Mouse (Mus musculus): ENCODE data around the gene Rad51d. TPM values are rescaled to one million over a fixed set of nuclear protein-coding genes. Genes with fewer than 3 reads are reported as not detected.
A peak's percentile ranks its signal among the peaks of the same experiment; 100 is the strongest.

Gene Rad51d
- polyA plus RNA-seq, 1 experiment from 2014 or later: 12.8 TPM

DNA sequence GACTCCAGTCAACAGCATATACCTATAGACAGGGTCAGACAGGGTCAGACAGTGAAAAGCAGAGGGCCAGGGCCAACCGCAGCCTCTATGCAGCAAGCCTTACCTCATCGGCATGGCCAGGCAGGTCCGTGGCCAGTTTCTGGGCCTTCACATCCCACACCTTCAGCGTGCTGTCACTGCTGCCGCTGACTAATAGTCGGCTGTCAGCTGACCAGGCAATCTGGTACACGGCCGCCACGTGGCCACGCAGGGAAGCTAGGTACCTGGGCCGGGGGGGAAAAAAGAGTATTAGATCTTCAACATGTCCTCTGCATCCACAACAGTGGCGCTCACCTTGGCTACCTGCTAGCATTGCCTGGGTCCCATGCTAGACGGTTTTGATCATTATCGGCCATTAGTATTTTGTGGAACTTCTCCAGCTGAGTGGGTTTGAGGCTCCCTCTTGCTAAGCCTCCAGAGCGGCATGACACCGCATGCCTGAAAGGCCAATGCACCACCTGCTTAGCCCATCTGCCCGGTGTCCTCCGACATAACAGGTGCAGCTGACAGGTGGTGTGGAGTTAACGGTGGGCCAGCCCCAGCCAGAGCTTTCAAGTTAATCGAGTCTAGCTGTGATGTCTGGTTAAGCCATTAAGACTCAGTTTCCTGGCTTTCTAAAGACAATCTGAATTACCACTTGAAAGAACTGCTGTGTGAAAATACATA, 11.3 kb upstream of the Rad51d start:
- no peak overlapping the region for H3K9ac ChIP-seq (ENCODE audit: low read length)
- no peak overlapping the region for H3K4me2 ChIP-seq (ENCODE audit: low read depth, low read length)
- H3K4me3 ChIP-seq (replicated peaks; ENCODE audit: low read length): no peak overlapping the region
- H3K9me3 ChIP-seq (replicated peaks; ENCODE audit: control insufficient read depth, low read length): no peaks in the 10 kb centered on the region
- ATAC-seq (ENCODE audit: insufficient read depth, low FRiP score): no peak
- WGBS: 92% methylated on average over 20 of the region's 20 CpGs
- H3K4me1 ChIP-seq (ENCODE audit: control insufficient read depth, insufficient read depth, low read length): no peaks in the 10 kb centered on the region
- H3K27ac ChIP-seq (ENCODE audit: low read length): no peak overlapping the region
- no peaks in the 10 kb centered on the region for H3K27me3 ChIP-seq (ENCODE audit: control insufficient read depth, insufficient read depth, low read length)
- H3K36me3 ChIP-seq (ENCODE audit: control insufficient read depth, insufficient read depth, low read length): peaks cover 13% of the 10 kb centered on the region

DNA sequence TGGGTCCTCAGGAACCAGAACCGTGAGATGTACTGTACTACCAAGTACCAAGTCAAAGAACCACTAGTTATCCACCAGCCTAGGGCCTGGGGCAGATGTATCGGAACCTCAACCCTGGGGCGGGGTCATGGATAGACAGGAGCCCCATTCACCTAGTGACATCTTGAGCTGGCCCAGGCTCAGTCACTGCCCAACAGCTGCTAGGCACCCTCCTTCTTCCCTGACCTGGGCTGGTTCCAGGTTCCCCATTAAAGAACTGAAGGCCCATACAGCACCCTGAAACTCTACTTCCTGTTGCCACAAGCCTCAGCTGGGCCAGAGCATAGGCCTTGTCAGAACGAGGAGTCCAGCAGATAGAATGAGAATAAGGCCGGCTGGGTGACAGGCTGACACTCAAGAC, 9.3 kb upstream of the Rad51d start:
- H3K27me3 ChIP-seq (ENCODE audit: control insufficient read depth, insufficient read depth, low read length): no peaks in the 10 kb centered on the region
- no peak for ATAC-seq (ENCODE audit: insufficient read depth, low FRiP score)
- H3K36me3 ChIP-seq (ENCODE audit: control insufficient read depth, insufficient read depth, low read length): peaks cover 12% of the 10 kb centered on the region
- no peaks in the 10 kb centered on the region for H3K9me3 ChIP-seq (replicated peaks; ENCODE audit: control insufficient read depth, low read length)
- no peak overlapping the region for H3K27ac ChIP-seq (ENCODE audit: low read length)
- 92% methylated on average over 5 of the region's 5 CpGs for WGBS
- H3K4me2 ChIP-seq (ENCODE audit: low read depth, low read length): no peak overlapping the region
- no peak overlapping the region for H3K9ac ChIP-seq (ENCODE audit: low read length)
- no peak overlapping the region for H3K4me3 ChIP-seq (replicated peaks; ENCODE audit: low read length)
- H3K4me1 ChIP-seq (ENCODE audit: control insufficient read depth, insufficient read depth, low read length): no peaks in the 10 kb centered on the region

DNA sequence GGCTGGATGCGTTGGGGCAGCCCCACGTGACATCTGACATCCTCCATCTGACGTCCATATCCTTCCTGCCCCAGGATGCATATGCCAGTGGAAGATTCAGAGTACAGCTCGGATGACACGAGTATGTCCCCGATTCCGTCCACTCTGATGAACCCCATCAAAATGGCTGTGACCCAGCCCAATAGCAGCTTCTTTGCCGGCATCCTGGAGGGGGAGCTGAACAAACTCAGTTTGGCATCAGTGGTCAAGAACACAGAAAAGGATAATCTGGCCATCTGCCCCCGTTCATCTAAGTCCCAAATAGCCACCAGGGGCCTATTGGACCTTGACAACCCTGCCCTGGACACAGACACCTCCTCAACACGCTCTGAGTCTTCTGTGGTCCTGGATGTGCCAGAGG, 7.1 kb upstream of the Rad51d start:
- Histone ChIP-seq H3K27ac (ENCODE audit: low read length) (no peak overlapping the region), H3K4me1 (ENCODE audit: control insufficient read depth, insufficient read depth, low read length) (no peaks in the 10 kb centered on the region), H3K4me2 (ENCODE audit: low read depth, low read length) (no peak overlapping the region), H3K9ac (ENCODE audit: low read length) (no peak overlapping the region), H3K9me3 (replicated peaks; ENCODE audit: control insufficient read depth, low read length) (no peaks in the 10 kb centered on the region), H3K27me3 (ENCODE audit: control insufficient read depth, insufficient read depth, low read length) (no peaks in the 10 kb centered on the region), H3K36me3 (ENCODE audit: control insufficient read depth, insufficient read depth, low read length) (peaks cover 8% of the 10 kb centered on the region), H3K4me3 (replicated peaks; ENCODE audit: low read length) (no peak overlapping the region)
- WGBS: 85% methylated on average over 10 of the region's 10 CpGs
- no peak for ATAC-seq (ENCODE audit: insufficient read depth, low FRiP score)

DNA sequence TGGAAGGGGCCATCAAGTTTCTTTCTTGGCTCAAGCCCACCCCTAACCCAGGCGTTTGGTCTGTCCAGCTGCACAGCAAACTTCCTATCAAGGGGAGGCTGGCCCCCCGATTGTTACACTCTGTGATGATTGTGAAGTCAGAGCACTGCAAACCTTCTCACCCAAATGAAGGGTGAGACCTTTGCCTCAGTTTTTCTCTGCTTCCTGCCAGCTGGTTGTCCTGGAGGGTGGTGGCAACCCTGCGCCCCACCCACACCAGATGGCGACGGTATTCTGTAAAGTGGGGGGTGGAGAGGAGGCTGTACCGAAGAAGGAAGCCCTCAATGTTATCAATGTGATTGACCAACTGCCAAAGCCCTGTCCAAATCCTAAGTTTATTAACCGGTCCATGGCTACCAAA, 1.5 kb upstream of the Rad51d start, which contains the start of gene Fndc8:
Gene Fndc8 (plus strand): TSS at position 189 of the 400 bp plus-strand sequence.
- 51% methylated on average over 7 of the region's 7 CpGs for WGBS
- Histone ChIP-seq H3K27ac (ENCODE audit: low read length) (no peak within 1 kb of the TSS), H3K27me3 (ENCODE audit: control insufficient read depth, insufficient read depth, low read length) (no peaks in the 10 kb centered on the region), H3K4me2 (ENCODE audit: low read depth, low read length) (no peak within 1 kb of the TSS), H3K4me3 (replicated peaks; ENCODE audit: low read length) (no peak within 1 kb of the TSS), H3K4me1 (ENCODE audit: control insufficient read depth, insufficient read depth, low read length) (peaks cover 14% of the 10 kb centered on the region), H3K36me3 (ENCODE audit: control insufficient read depth, insufficient read depth, low read length) (no peaks in the 10 kb centered on the region), H3K9ac (ENCODE audit: low read length) (peak within 1 kb of the TSS; percentile 35; the same call in 1 of the 2 replicates), H3K9me3 (replicated peaks; ENCODE audit: control insufficient read depth, low read length) (no peaks in the 10 kb centered on the region)
- ATAC-seq (ENCODE audit: insufficient read depth, low FRiP score): no peak

DNA sequence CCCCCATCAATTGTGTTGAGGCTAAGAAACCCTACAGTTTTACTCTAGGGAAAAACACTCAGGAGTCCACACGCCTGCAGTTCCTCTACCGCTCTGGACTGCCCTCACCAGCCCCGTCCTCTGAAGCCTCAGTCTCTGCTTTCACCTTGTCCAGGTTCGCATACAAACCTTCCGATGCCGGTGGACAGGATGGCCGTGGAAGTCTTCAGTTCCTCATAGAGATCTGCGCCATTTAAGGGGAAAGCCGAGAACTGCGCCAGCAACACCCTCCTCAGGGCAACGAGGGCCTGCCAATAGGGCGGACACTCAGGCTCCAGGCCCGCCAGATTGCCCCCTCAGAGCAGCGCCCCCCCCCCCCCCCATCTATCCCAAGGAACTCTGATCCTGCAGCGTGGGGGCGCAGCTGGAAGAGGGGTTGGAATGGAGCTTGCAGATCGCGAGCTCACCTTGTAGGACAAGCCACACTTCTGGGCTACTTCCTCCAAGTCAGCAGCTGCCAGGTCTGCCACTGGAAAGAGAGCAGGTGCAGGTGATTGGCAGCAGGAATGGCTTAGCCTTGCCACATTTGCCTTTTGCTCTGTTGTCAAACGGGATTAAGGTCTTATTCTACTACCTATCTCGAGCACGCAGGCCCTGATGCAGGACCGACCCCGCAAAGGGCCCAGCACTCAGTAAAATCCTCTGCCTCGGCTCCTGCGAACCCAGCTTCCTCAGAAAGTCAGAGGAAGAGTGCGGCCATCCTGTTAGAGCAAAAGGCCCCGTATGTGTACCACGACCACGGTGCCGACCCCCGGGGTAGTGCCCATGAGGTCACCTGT, 681 bp downstream of the Rad51d start:
- 4% methylated on average over 31 of the region's 31 CpGs for WGBS
- no peaks in the 10 kb centered on the region for H3K36me3 ChIP-seq (ENCODE audit: control insufficient read depth, insufficient read depth, low read length)
- H3K27ac ChIP-seq (ENCODE audit: low read length): peak overlapping the region; percentile 83
- H3K4me1 ChIP-seq (ENCODE audit: control insufficient read depth, insufficient read depth, low read length): peaks cover 14% of the 10 kb centered on the region
- no peaks in the 10 kb centered on the region for H3K27me3 ChIP-seq (ENCODE audit: control insufficient read depth, insufficient read depth, low read length)
- peak; percentile 61; the same call in 1 of the 2 replicates for ATAC-seq (ENCODE audit: insufficient read depth, low FRiP score)
- peak overlapping the region; percentile 76 for H3K4me3 ChIP-seq (replicated peaks; ENCODE audit: low read length)
- peak overlapping the region; percentile 93 for H3K4me2 ChIP-seq (ENCODE audit: low read depth, low read length)
- H3K9me3 ChIP-seq (replicated peaks; ENCODE audit: control insufficient read depth, low read length): no peaks in the 10 kb centered on the region
- H3K9ac ChIP-seq (ENCODE audit: low read length): peak overlapping the region; percentile 91

DNA sequence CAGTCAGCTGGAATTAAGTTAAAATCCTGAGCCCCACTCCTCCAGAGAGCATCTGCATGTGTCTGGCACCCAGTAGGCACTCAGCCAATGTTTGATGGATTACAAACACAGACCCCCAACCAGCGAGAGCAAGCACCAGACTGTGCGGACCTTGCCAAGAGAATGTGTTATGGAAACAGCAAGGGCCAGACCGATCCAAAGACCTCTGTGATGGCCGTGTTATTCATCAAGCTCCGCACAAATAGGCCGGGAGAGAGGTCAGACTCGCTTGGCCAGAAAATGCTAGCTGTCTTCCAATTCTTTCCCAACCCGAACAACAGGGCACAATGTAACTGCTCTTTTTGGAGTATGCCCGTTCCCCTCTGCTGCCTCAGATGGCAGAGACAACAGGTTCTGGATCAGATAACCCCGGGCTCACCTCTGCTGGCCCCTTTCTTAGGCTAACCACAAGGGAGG, 1.9 kb downstream of the Rad51d start:
- Histone ChIP-seq H3K4me3 (replicated peaks; ENCODE audit: low read length) (peak overlapping the region; percentile 76), H3K27me3 (ENCODE audit: control insufficient read depth, insufficient read depth, low read length) (no peaks in the 10 kb centered on the region), H3K4me1 (ENCODE audit: control insufficient read depth, insufficient read depth, low read length) (peaks cover 14% of the 10 kb centered on the region), H3K9me3 (replicated peaks; ENCODE audit: control insufficient read depth, low read length) (no peaks in the 10 kb centered on the region), H3K36me3 (ENCODE audit: control insufficient read depth, insufficient read depth, low read length) (no peaks in the 10 kb centered on the region), H3K27ac (ENCODE audit: low read length) (no peak overlapping the region), H3K4me2 (ENCODE audit: low read depth, low read length) (peak overlapping the region; percentile 93), H3K9ac (ENCODE audit: low read length) (peak overlapping the region; percentile 91)
- 0 out of 2 replicates have a peak, but pooled peaks have one; percentile 6 for ATAC-seq (ENCODE audit: insufficient read depth, low FRiP score)
- 23% methylated on average over 10 of the region's 10 CpGs for WGBS

DNA sequence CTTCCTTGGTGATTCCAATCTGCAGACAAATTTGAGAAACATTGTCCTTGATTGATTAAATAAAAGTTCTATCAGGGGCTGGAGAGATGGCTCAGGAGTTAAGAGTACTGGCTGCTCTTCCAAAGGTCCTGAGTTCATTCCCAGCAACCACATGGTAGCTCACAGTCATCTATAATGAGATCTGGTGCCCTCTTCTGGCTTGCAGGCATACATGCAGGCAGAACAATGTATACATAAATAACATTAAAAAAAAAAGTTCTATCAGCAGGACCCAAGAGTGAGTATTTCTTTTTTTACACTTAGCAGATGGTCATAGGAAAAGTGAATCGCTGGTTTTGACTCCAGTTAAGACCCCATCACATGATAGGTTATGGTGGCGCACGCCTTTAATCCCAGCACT, 3.9 kb downstream of the Rad51d start:
- H3K4me2 ChIP-seq (ENCODE audit: low read depth, low read length): no peak overlapping the region
- 89% methylated on average over 3 of the region's 3 CpGs for WGBS
- no peak overlapping the region for H3K27ac ChIP-seq (ENCODE audit: low read length)
- H3K9ac ChIP-seq (ENCODE audit: low read length): no peak overlapping the region
- H3K4me3 ChIP-seq (replicated peaks; ENCODE audit: low read length): no peak overlapping the region
- peaks cover under 1% of the 10 kb centered on the region; the same call in 1 of the 2 replicates for H3K36me3 ChIP-seq (ENCODE audit: control insufficient read depth, insufficient read depth, low read length)
- no peaks in the 10 kb centered on the region for H3K9me3 ChIP-seq (replicated peaks; ENCODE audit: control insufficient read depth, low read length)
- H3K4me1 ChIP-seq (ENCODE audit: control insufficient read depth, insufficient read depth, low read length): peaks cover 14% of the 10 kb centered on the region
- ATAC-seq (ENCODE audit: insufficient read depth, low FRiP score): no peak
- H3K27me3 ChIP-seq (ENCODE audit: control insufficient read depth, insufficient read depth, low read length): no peaks in the 10 kb centered on the region

DNA sequence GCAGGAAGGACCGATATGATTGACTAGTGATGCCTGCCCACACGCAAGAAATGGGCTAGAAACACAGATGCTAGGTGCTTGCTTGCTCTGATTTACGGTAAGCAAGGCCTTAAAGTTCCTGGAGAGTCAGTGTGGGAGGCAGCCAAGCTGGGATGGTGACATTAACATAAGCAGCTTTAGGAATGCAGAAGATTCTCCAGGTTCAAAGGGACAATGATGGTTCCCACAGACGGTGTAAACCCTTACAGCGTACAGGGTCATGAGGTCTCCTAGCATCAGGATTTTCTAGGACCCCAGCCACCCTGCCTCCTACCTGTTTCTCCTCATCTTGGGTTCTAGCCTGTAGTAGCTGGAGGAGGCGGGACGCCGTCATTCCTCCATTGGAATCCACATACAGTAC, 7.2 kb downstream of the Rad51d start:
- WGBS: 75% methylated on average over 8 of the region's 8 CpGs
- Histone ChIP-seq H3K9me3 (replicated peaks; ENCODE audit: control insufficient read depth, low read length) (no peaks in the 10 kb centered on the region), H3K27ac (ENCODE audit: low read length) (no peak overlapping the region)

More for the DNA sequence above, 7.2 kb downstream of the Rad51d start:
- H3K4me2 ChIP-seq (ENCODE audit: low read depth, low read length): no peak overlapping the region
- no peak overlapping the region for H3K4me3 ChIP-seq (replicated peaks; ENCODE audit: low read length)
- 0 out of 2 replicates have a peak, but pooled peaks cover under 1% of the 10 kb centered on the region for H3K4me1 ChIP-seq (ENCODE audit: control insufficient read depth, insufficient read depth, low read length)
- ATAC-seq (ENCODE audit: insufficient read depth, low FRiP score): no peak
- H3K36me3 ChIP-seq (ENCODE audit: control insufficient read depth, insufficient read depth, low read length): peaks cover 2% of the 10 kb centered on the region; the same call in 1 of the 2 replicates
- H3K9ac ChIP-seq (ENCODE audit: low read length): no peak overlapping the region
- H3K27me3 ChIP-seq (ENCODE audit: control insufficient read depth, insufficient read depth, low read length): no peaks in the 10 kb centered on the region

Data from stomach, embryonic 16.5 days (tissue).